Mouse (Mus musculus): Measurements from ENCODE around the gene Egfl8.

The Egfl8 gene

DNA sequence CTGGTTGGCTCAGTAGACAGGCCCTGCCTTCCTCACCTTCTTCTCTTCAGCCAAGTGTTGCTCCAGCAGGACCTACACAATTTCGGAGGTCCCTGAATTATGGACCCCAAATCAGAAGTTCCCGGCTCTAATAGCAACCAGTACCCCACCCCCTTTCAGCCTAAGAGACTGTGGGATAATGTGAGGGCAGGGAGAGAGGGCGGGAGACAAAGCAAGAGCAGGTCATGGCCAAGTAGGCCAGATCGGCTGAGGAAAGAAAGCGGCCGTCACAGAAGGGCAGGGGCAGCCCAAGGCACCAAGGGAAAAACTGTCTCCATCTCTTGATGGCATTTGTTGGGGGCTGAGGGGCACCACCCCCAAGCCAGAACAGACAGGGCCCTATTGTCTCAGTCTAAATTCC, at the start of gene Egfl8:
Egfl8 (minus strand) TSS at position 101 of the 400 bp plus-strand sequence.
- in situ Hi-C loops (cut with MboI), result loop anchor here (5.0 kb wide), 1 partner anchor 49 kb away; no protein-coding TSS in a partner anchor

DNA sequence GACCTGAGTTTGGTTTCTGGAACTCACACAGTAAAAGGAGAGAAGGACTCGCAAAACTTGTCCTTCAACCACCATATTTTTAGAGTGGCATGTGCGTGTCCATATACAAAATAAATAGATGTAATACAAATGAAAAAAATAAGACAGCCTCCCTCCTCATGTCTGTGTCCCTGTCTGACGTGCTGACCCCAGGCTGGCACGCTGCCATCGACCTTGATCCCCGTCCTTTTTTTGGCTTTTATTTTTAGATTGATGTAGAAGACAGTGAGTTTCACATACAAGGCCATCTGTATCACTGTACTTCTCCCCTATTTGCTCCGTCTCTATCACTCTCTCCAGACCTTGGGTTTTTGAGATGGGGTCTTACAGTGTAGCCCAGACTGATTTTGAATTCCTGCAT, 48.7 kb upstream of the Egfl8 start:
- in situ Hi-C loops (cut with MboI), result no loop called here

DNA sequence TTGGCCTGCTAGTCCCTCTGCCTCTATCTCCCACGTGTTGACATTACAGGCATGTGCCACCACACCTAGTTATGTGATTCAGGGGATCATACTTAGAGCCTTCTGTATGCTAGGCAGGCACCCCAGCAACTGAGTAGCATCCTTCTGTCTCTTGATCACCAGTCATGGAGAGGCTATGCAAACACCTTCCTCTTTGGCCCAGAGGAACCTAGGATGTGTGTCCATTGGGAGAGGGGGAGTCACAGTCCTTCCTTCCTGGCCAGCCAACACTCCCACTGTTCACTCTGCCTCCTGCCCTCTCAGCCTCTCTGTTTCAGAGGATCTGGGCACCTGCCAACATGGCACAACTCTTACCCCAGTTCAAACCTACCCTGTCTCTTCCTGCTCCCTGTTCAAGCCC, 47.8 kb upstream of the Egfl8 start:
- in situ Hi-C loops (cut with MboI), result no loop called here

GRCm38 (mm10) chr17:34662978-34663377, 47.2 kb upstream of the Egfl8 start:
- in situ Hi-C loops (cut with MboI), result no loop called here

DNA sequence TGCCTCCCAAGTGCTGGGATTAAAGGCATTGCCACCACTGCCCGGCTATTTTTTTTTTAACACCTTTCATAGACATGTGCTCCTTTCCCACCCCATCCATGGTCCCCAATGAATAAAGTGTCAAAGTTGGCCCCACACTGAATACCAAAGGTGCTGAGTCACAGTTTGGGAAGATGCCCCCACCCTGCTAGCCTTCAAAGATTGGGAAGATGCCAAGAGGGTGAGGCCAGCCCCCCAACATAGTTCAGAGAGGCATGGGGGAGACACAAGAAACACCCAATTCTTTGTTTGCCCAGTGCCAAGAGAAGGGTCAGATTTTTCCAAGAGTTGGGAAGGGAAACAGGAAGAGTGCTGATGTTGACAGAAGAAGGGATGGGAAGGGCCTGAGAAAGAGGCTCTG, 46.7 kb upstream of the Egfl8 start:
- in situ Hi-C loops (cut with MboI), result no loop called here

- in situ Hi-C loops (cut with MboI), result no loop called here
Observed at GRCm38 (mm10) chr17:34661121-34661591, 45.4 kb upstream of the Egfl8 start.

GRCm38 (mm10) chr17:34660259-34660820, 44.6 kb upstream of the Egfl8 start:
- in situ Hi-C loops (cut with MboI), result no loop called here

- in situ Hi-C loops (cut with MboI), result no loop called here
Observed at GRCm38 (mm10) chr17:34659897-34660214, 44.1 kb upstream of the Egfl8 start.

DNA sequence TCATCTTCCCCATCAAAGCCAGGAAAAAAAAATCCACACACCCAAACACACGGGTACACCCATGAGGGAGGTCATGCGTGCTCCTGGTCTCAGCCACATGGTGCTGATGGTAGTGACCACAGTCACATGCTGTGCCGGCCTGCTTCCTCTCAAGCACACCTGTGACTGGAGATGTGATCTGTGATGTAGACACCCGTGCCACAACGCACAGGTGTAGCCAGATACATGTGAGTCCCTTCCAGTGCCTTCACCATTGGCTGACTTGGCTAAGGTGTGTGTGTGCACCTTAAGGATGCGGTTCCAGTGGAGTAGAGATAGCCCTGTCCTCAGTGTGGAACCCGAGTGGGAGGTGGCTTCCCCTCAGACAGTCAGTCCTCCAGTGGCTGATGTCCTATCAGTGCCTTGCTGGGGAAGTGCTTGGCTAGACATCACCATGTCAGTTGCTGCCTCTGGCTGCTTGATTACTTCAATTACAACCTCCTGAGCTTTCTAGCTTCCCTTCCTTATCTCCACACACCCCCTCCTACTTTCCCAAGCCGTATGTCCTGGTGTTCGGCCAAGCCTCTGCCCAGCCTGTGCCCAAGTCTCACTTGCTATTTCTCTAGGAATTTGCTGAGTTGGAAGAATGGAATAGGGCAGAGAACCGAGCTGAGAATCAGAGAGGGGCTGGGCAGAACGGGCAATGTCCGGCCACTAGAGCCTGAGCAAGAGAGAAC, 43.6 kb upstream of the Egfl8 start:
- in situ Hi-C loops (cut with MboI), result no loop called here

GRCm38 (mm10) chr17:34658591-34658990, 42.8 kb upstream of the Egfl8 start:
- in situ Hi-C loops (cut with MboI), result no loop called here

DNA sequence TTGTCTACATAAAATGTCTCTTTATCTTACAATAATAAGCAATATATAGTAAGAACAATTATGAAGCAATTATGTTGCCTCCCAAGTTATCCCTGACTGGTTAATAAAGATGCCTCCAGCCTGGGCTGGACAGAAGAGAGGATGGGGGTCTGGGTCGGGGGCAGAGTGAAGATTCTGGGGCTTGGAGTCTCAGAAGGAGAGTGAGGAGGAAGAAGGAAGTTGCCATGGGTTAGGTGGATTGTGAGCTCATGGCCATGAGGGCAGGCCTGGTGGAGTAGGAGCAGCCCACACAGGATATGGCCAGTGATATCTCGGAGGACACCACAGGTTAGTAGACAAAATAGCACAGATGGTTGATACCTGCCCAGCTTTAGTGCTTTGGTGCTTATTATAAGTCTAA, 42.4 kb upstream of the Egfl8 start:
- in situ Hi-C loops (cut with MboI), result no loop called here

- in situ Hi-C loops (cut with MboI), result no loop called here
Observed at GRCm38 (mm10) chr17:34657271-34657670, 41.5 kb upstream of the Egfl8 start.

- in situ Hi-C loops (cut with MboI), result no loop called here
Observed at GRCm38 (mm10) chr17:34656666-34657065, 40.9 kb upstream of the Egfl8 start.

- in situ Hi-C loops (cut with MboI), result no loop called here
Observed at GRCm38 (mm10) chr17:34655581-34655991, 39.8 kb upstream of the Egfl8 start.

DNA sequence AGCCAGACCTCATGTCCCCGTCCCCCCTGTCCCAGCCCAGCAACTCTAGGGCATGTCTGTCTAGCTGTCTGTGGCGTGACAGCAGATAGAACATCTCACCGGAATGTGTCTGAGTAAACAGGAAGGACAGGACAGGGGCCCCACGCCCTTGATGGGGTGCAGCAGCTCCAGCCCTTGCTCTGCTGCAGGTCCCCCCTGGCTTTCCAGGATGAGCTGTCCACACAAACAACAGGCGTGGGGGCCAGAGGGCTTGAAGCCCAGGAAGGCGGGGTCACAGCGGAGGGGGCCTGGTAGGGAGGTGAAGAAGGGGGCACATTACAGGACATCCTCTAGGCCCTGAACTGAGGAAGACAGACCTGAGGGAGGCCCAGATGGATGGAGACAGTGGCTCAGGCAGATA, 39.4 kb upstream of the Egfl8 start:
- in situ Hi-C loops (cut with MboI), result no loop called here

GRCm38 (mm10) chr17:34654392-34654791, 38.6 kb upstream of the Egfl8 start:
- in situ Hi-C loops (cut with MboI), result no loop called here

GRCm38 (mm10) chr17:34653746-34654285, 38.0 kb upstream of the Egfl8 start:
- in situ Hi-C loops (cut with MboI), result no loop called here

DNA sequence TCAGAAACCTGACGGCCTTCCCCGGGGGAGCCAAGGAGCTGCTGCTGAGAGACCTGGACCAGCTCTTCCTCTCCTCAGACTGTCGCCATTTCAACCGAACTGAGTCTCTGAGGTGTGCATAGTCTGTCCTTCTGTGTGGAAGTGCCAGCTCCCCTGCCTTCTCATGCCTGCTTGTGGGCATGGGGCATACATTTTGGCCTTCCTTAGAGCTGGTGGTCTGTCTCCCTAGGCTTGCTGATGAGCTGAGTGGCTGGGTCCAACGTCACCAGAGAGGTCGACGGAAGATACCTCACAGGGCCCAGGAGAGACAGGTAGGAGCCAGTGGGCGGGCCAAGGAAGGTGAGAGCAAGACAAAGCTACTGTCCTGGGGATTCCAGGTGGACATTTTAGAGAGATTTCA, 37.2 kb upstream of the Egfl8 start:
- in situ Hi-C loops (cut with MboI), result no loop called here

DNA sequence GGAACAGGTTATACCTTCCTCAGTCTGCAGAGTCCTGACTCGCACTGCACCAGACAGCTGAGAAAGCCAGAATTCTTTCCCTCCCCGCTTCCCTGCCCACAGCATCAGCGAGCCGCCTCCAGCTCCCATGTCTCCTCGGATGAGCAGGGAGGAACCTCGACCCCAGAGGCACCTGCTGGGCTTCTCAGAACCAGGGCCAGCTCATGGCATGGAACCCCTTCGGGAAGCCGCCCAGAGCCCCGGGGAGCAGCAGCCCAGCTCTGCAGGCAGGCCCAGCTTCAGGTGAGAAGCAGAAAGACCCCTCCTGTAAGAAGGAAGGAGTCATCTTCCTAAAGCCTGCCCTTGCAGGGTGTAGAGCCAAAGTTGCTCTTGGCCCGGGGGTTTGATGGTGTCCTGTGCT, 36.8 kb upstream of the Egfl8 start:
- in situ Hi-C loops (cut with MboI), result no loop called here

GRCm38 (mm10) chr17:34651507-34652221, 35.9 kb upstream of the Egfl8 start:
- in situ Hi-C loops (cut with MboI), result no loop called here

- in situ Hi-C loops (cut with MboI), result no loop called here
Observed at GRCm38 (mm10) chr17:34650781-34651180, 35.0 kb upstream of the Egfl8 start.

DNA sequence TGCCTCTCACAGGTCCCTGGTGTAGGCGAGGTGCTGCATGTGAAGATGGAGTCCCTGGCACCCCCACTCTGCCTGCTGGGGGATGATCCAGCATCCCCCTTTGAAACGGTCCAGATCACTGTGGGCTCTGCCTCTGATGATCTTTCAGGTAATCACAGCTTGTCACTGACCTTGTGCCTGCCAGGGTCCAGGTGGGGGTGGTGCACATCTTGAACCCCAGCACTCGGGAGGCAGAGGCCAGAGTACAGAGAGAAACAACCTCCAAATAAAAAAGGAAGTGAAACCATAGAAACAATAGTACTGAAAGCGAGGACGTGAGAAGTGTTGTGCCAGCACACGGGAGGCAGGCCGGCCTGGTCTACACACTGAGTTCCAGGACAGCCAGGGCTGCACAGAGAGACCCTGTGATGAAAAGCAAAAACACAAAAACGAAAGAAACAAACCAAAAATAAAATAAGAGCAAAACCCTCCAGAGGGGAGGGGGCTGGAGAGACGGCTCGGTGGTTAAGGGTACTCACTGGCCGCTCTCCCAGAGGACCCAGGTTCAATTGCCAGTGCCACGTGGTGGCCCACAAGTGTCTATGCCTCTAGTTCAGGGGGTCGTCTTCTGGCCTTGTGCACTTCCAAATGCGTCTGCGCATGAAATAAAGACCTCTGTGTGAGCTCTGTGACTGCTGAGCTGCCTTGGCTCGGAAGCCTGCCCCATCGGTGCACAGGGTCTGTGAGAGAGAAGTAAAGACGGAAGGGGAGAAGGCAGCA, 33.5 kb upstream of the Egfl8 start:
- in situ Hi-C loops (cut with MboI), result no loop called here
